In the genomic region with DNA sequence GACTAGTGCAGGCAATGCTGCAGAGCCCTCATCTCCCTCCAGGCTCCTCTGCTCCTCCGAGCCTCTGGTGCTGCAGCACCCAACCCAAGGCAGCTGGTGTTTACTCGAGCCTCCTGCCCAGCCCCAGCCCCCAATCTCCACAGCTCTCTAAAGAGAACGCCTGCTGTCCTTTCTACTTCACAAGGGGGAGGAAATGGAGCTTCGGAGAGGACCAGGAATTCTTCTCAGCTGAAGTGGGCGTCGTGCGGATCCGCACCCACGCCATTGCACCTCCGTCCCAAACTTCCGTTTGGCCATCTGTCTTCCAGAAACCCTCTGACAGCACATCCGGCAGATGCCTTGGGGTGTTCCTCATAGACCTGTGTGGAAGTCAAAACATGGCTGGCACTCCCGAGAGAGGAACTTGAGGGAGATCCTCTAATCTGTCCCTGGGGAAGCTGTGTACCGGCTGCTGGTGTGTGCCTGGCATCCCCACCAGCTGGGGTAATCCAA, we compare ENCODE assay signal across 8 mouse cellular contexts. TPM values are rescaled to one million over a fixed set of nuclear protein-coding genes. Genes with fewer than 3 reads are reported as not detected.
DNase-seq lines count a peak whose midpoint lies in the region; ATAC-seq and TF ChIP-seq lines count a peak whose summit lies in the region.

No protein-coding gene starts in this region.

- peaks cover 21% of the 10 kb centered on the region for H3K4me1 ChIP-seq in lung, embryonic 16.5 days (replicated peaks; ENCODE audit: control insufficient read depth, insufficient read depth, low read length)
- H3K4me1 ChIP-seq in limb, embryonic 12.5 days (replicated peaks): peaks cover 23% of the 10 kb centered on the region

- peak; percentile 41 for DNase-seq in gastrocnemius, adult 2 months
- DNase-seq in gastrocnemius, adult 18-20 months (ENCODE audit: low spot score): no peak
- DNase-seq in lung, postnatal 14 days: no peak
- DNase-seq in frontal cortex, postnatal 14 days (ENCODE audit: low spot score in 2 of 2): peak; percentile 50 to 62

- H3K27me3 ChIP-seq in lung, embryonic 16.5 days (ENCODE audit: control insufficient read depth, insufficient read depth, low read depth, low read length): no peaks in the 10 kb centered on the region
- H3K27me3 ChIP-seq in limb, embryonic 12.5 days: no peaks in the 10 kb centered on the region

- ATAC-seq in lung, embryonic 16.5 days (ENCODE audit: low read depth): peak; percentile 31
- no peak for ATAC-seq in limb, embryonic 12.5 days (ENCODE audit: insufficient number of reproducible peaks, insufficient read depth, low FRiP score, low TSS enrichment, low read depth)
- no peak for ATAC-seq in CD4-positive, CD25-positive, alpha-beta regulatory T cell, adult 4 months
- no peak for ATAC-seq in monocyte, adult 5-6 weeks (replicated peaks; ENCODE audit: insufficient number of reproducible peaks, low FRiP score, low TSS enrichment, poor library complexity, severe bottlenecking)

- no peaks in the 10 kb centered on the region for H3K9me3 ChIP-seq in lung, embryonic 16.5 days (ENCODE audit: control insufficient read depth, low read length)
- H3K9me3 ChIP-seq in limb, embryonic 12.5 days: no peaks in the 10 kb centered on the region

- no peak overlapping the region for H3K9ac ChIP-seq in lung, embryonic 16.5 days (ENCODE audit: low read length)
- no peak overlapping the region for H3K9ac ChIP-seq in limb, embryonic 12.5 days (replicated peaks)

- 29% methylated on average over 14 of the region's 14 CpGs for WGBS in lung, embryonic 16.5 days
- WGBS in limb, embryonic 12.5 days: 53% methylated on average over 14 of the region's 14 CpGs

- peak overlapping the region; percentile 61 for H3K27ac ChIP-seq in gastrocnemius, adult 2 months
- H3K27ac ChIP-seq in lung, embryonic 16.5 days (ENCODE audit: low read length): peak overlapping the region; percentile 53
- 0 out of 2 replicates have a peak overlapping the region, but pooled peaks have one; percentile 20 for H3K27ac ChIP-seq in limb, embryonic 12.5 days

- H3K4me2 ChIP-seq in lung, embryonic 16.5 days (ENCODE audit: low read depth, low read length): no peak overlapping the region
- H3K4me2 ChIP-seq in limb, embryonic 12.5 days: no peak overlapping the region

- TF ChIP-seq CTCF in gastrocnemius, adult 2 months (IDR thresholded peaks at IDR 0.05): no peak

- no peaks in the 10 kb centered on the region for H3K36me3 ChIP-seq in lung, embryonic 16.5 days (ENCODE audit: control insufficient read depth, insufficient read depth, low read length)
- no peaks in the 10 kb centered on the region for H3K36me3 ChIP-seq in limb, embryonic 12.5 days

- intact Hi-C loops in gastrocnemius, adult 2 months (cut with DNase I): no loop called here

- H3K4me3 ChIP-seq in gastrocnemius, adult 2 months: no peak overlapping the region
- no peak overlapping the region for H3K4me3 ChIP-seq in lung, embryonic 16.5 days (ENCODE audit: low read length)
- no peak overlapping the region for H3K4me3 ChIP-seq in limb, embryonic 12.5 days (replicated peaks)

RNA-seq across cellular contexts. Expression of gene Sik1, which starts 22.1 kb away (rescaled TPM):
- 10 to 100 TPM; 13.4 to 58.6 TPM for total RNA-seq in gastrocnemius, adult 2 months (2021)
- 10 to 100 TPM; 23.5 to 27.8 TPM for total RNA-seq in gastrocnemius, adult 18-20 months (2021)
- 32.7 and 33.0 TPM in 2 replicates for polyA plus RNA-seq in lung, embryonic 16.5 days (2015; fragmentation: Nextera tagmentation; extraction: Ambion mirVana)
- polyA plus RNA-seq in limb, embryonic 12.5 days (2016; fragmentation: Nextera tagmentation; extraction: Ambion mirVana): 14.1 and 15.2 TPM in 2 replicates
- 1 to 10 TPM; 2.0 to 4.2 TPM for polyA plus RNA-seq in CD4-positive, CD25-positive, alpha-beta regulatory T cell, adult 4 months (2017; shearing (Covaris generic))
- total RNA-seq in monocyte, adult 5-6 weeks (2017): 146 to 224 TPM (median 193 TPM) in 3 replicates

Comparison
In these comparisons a context has a peak if more than half of its experiments do, and no peak if none do; other contexts are left out.
1. DNase-seq: peak in gastrocnemius, adult 2 months (single experiment) and frontal cortex, postnatal 14 days (2 of 2); none in gastrocnemius, adult 18-20 months (single experiment) and lung, postnatal 14 days (single experiment).
2. Peak in every context shown above with its lines, with median percentiles within 50 percentile points of each other: H3K27ac ChIP-seq.